Mouse (Mus musculus) forebrain, embryonic 15.5 days (tissue): ENCODE data around the gene Capsl. TPM values are rescaled to one million over a fixed set of nuclear protein-coding genes. Genes with fewer than 3 reads are reported as not detected.

Experiments
- ATAC-seq: fragments of 200-750 bp; cut with Nextera tagmentation; replicated peaks from 2 replicates; pipeline ENCODE4 v1.8.0; 2017; ENCODE audit warnings: mild to moderate bottlenecking, moderate TSS enrichment, moderate library complexity
- H3K27ac ChIP-seq: fragments of 300-500 bp; sonication (generic); replicated peaks from 2 replicates; pipeline ENCODE4 v1.5.1; 2015; ENCODE audit warnings: mild to moderate bottlenecking, inconsistent platforms
- H3K27me3 ChIP-seq: fragments of 300-500 bp; sonication (generic); 2 replicates; pipeline ENCODE4 v1.6.1; 2015; ENCODE audit warnings: inconsistent platforms
- H3K36me3 ChIP-seq: fragments of 300-500 bp; sonication (generic); 2 replicates; pipeline ENCODE4 v1.6.1; 2015; ENCODE audit warnings: mild to moderate bottlenecking, inconsistent platforms
- H3K4me1 ChIP-seq: fragments of 300-500 bp; sonication (generic); 2 replicates; pipeline ENCODE4 v1.6.1; 2015; ENCODE audit warnings: inconsistent platforms
- H3K4me2 ChIP-seq: fragments of 300-500 bp; sonication (generic); replicated peaks from 2 replicates; pipeline ENCODE4 v1.6.1; 2015; ENCODE audit warnings: mild to moderate bottlenecking, inconsistent platforms
- H3K4me3 ChIP-seq: fragments of 300-500 bp; sonication (generic); 2 replicates; pipeline ENCODE4 v1.5.1; 2015; ENCODE audit warnings: mild to moderate bottlenecking, inconsistent platforms
- H3K9ac ChIP-seq: fragments of 300-500 bp; sonication (generic); replicated peaks from 2 replicates; pipeline ENCODE4 v1.6.1; 2015; ENCODE audit warnings: mild to moderate bottlenecking, inconsistent platforms
- H3K9me3 ChIP-seq: fragments of 300-500 bp; sonication (generic); 2 replicates; pipeline ENCODE4 v1.6.1; 2016; ENCODE audit warnings: inconsistent platforms
- WGBS: fragments of 180-500 bp; shearing (Covaris S2); methylation state at CpG from one replicate; pipeline ENCODE4 v1.1.7; 2015; ENCODE audit warnings: mixed read lengths; 5-methylcytosine and 5-hydroxymethylcytosine counted together
- polyA plus RNA-seq: library from polyadenylated mRNA; unstranded; fragments of >200 nt; fragmentation: Nextera tagmentation; extraction: Ambion mirVana; gene quantifications from 2 replicates; pipeline ENCODE4 v1.2.1, GENCODE M21; 2015

Gene Capsl
- 1.7 and 2.7 TPM in 2 replicates for polyA plus RNA-seq

DNA sequence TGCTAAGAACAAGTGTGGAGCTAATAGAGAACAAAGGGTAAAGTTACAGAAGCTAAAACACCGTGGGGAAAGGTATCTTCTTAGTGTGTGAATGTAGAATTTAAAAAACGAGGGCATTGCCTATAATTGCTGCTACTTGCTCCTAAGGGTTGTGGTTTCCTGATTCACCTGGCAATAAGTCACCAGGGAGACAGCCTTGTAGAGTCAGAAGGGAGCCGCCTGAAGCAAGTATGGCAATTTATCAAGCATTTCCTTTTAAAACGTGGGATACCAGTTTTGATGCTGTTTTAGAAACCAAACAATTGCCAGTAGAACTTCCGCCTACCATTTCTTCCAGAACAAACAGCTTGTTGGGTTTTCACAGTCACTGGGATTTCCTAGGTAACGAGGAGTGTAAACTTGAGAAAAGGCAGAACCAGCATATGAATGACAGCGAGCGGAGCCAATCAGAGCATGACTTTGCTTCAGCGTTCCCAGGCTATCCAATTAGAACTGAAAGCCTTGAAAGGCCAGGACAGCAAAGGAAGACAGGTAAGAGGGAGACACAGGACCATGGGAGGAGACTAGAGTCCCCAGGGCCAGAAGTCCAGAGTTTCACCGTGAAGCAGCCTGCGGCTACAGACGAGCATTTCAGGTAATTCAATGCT, at the start of gene Capsl:
TSS of gene Capsl (plus strand) at position 495 of the 647 bp plus-strand sequence.
- Histone ChIP-seq H3K9ac (no peak within 1 kb of the TSS), H3K36me3 (no peaks in the 10 kb centered on the region), H3K4me2 (no peak within 1 kb of the TSS), H3K27me3 (no peaks in the 10 kb centered on the region), H3K27ac (no peak within 1 kb of the TSS), H3K9me3 (no peaks in the 10 kb centered on the region), H3K4me3 (no peak within 1 kb of the TSS), H3K4me1 (no peaks in the 10 kb centered on the region)
- ATAC-seq, result peak; percentile 90
- 50% methylated on average over 12 of the region's 12 CpGs for WGBS

DNA sequence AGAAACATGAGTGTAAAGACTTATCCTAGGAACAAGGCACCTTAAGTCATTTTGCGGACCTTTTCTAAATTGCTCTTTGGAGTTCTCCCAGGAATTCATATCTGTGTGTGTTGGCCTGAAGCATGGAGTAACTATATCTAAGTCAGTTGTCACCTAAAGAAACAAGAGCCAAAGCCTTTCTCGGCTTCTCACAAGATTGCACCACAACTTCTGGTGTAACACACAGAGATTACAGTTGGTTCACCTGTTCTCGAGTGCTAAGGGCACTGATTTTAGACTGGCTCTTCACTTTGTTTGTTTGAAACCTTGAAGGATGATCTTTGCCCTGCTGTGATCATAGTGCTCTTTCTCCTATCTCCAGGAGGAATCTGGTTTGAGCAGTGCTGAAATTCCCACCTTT, 26.4 kb upstream of the Capsl start:
- no peaks in the 10 kb centered on the region for H3K9me3 ChIP-seq
- no peak overlapping the region for H3K27ac ChIP-seq
- no peaks in the 10 kb centered on the region for H3K27me3 ChIP-seq
- no peak overlapping the region for H3K9ac ChIP-seq
- no peaks in the 10 kb centered on the region for H3K4me1 ChIP-seq
- no peaks in the 10 kb centered on the region for H3K36me3 ChIP-seq
- no peak overlapping the region for H3K4me2 ChIP-seq
- no peak overlapping the region for H3K4me3 ChIP-seq
- WGBS, result 96% methylated on average over 3 of the region's 3 CpGs
- no peak for ATAC-seq

DNA sequence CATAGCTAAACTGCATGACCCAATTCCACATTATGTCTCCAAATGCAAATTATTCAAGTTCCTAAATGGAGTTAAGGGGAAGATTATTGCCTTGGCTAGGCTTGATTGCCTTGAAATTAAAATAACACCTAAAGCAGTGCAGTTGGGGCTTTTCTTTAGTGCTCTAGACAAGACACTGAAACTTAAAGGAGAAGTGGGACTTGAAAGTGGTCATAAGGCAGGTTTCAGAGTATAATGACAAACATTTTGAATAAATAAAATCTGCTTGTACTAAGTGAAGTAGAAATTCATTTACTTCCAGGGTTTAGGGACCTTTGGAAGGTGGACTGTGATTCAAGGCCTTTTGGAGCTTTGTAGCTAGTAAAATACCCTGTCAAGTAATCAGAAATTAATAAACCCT, 14.7 kb upstream of the Capsl start:
- no peaks in the 10 kb centered on the region for H3K36me3 ChIP-seq
- no peaks in the 10 kb centered on the region for H3K27me3 ChIP-seq
- H3K4me1 ChIP-seq, result no peaks in the 10 kb centered on the region
- H3K4me2 ChIP-seq, result no peak overlapping the region
- no peak overlapping the region for H3K27ac ChIP-seq
- no peaks in the 10 kb centered on the region for H3K9me3 ChIP-seq
- H3K4me3 ChIP-seq, result no peak overlapping the region
- ATAC-seq, result no peak
- H3K9ac ChIP-seq, result no peak overlapping the region

DNA sequence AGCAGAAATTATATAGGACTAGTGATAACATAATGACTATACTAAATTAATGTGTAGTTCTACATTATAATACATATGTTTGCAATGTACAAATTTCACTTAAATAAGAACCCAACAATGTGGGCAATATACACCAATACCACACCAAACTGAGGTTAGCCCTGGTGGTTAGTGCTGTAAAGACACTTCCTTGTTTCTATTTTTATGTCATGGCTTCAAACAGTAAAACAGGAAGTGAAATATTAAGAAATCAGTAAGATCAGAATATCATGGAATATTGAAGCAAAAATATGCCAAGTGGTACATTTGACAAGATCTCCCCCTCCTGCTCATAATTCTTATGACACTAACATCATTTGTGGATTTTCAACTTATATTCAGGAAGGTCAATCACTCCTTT, 8.0 kb upstream of the Capsl start:
- no peak for ATAC-seq
- no peak overlapping the region for H3K27ac ChIP-seq
- no peak overlapping the region for H3K4me2 ChIP-seq

DNA sequence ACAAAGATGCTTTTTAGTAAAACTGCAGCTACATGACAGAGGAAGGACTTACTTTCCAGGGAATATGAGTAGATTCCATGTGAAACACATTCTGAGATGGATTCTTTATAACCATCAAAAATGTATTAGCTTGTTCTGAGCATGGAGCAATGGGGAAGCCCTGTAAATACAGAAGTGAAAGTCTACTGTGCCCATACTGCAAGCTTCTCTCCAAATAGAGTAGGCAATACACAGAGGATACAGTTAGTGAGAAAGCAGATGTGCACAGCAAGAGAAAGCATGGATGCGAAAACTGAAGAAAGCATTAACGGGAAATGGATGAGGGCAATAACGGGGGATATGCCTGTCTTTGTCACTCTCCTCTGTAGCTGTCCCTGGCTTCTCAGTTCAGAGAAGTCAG, 6.0 kb upstream of the Capsl start:
- H3K36me3 ChIP-seq, result no peaks in the 10 kb centered on the region
- H3K9ac ChIP-seq, result no peak overlapping the region
- H3K4me2 ChIP-seq, result no peak overlapping the region
- H3K4me3 ChIP-seq, result no peak overlapping the region
- no peaks in the 10 kb centered on the region for H3K9me3 ChIP-seq
- no peak overlapping the region for H3K27ac ChIP-seq
- H3K4me1 ChIP-seq, result no peaks in the 10 kb centered on the region
- no peaks in the 10 kb centered on the region for H3K27me3 ChIP-seq
- WGBS, result 89% methylated on average over 3 of the region's 3 CpGs
- no peak for ATAC-seq

More for the DNA sequence above, 8.0 kb upstream of the Capsl start:
- Histone ChIP-seq H3K9me3 (no peaks in the 10 kb centered on the region), H3K4me3 (no peak overlapping the region), H3K36me3 (no peaks in the 10 kb centered on the region), H3K4me1 (no peaks in the 10 kb centered on the region), H3K9ac (no peak overlapping the region), H3K27me3 (no peaks in the 10 kb centered on the region)

DNA sequence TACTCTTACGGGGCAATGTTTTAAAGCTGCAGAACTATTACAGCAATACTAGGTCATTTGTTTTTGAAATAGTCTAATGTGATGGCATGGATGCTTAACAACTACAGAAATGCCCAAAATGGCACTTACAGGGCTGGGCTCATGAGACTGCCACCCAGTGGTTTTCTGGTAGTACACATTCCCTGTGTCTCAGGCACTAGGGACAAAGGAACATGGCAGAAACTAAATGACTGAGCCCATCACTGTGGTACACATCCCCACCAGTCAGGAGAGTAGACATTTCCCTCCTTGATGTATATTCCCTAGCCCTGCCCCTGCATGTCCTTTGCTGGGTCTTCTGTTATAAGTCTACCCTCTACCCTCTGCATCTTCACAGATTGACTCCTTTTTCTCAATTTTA, 16.2 kb downstream of the Capsl start:
- WGBS, result 86% methylated on average over 1 of the region's 1 CpGs
- no peaks in the 10 kb centered on the region for H3K36me3 ChIP-seq
- H3K27ac ChIP-seq, result no peak overlapping the region
- no peaks in the 10 kb centered on the region for H3K9me3 ChIP-seq
- ATAC-seq, result no peak
- H3K4me2 ChIP-seq, result no peak overlapping the region
- no peaks in the 10 kb centered on the region for H3K4me1 ChIP-seq
- H3K4me3 ChIP-seq, result no peak overlapping the region
- H3K9ac ChIP-seq, result no peak overlapping the region
- no peaks in the 10 kb centered on the region for H3K27me3 ChIP-seq

DNA sequence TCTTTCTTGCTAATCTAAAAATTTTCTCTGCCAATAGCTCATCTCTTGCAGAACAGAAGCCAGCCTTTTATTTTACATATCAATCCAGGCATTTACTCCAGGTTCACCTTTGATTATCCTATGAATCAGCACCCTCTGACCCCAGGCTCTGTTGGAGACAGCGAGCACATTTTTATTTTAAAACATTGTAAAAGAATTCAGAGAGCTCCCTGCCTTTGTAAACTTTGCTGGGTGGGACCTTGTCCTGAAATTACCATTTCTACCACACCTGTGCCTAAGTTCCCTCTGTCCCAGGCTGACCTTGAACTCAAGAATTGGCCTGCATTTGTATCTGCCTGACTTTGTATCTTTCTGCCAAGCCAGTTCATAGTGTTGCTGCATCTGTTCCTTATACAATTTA, 17.0 kb downstream of the Capsl start:
- no peak overlapping the region for H3K4me2 ChIP-seq
- H3K27me3 ChIP-seq, result no peaks in the 10 kb centered on the region
- no peaks in the 10 kb centered on the region for H3K36me3 ChIP-seq
- H3K9ac ChIP-seq, result no peak overlapping the region
- no peaks in the 10 kb centered on the region for H3K9me3 ChIP-seq
- no peak overlapping the region for H3K27ac ChIP-seq
- WGBS, result 50% methylated on average over 1 of the region's 1 CpGs
- no peak for ATAC-seq
- H3K4me1 ChIP-seq, result no peaks in the 10 kb centered on the region
- no peak overlapping the region for H3K4me3 ChIP-seq

DNA sequence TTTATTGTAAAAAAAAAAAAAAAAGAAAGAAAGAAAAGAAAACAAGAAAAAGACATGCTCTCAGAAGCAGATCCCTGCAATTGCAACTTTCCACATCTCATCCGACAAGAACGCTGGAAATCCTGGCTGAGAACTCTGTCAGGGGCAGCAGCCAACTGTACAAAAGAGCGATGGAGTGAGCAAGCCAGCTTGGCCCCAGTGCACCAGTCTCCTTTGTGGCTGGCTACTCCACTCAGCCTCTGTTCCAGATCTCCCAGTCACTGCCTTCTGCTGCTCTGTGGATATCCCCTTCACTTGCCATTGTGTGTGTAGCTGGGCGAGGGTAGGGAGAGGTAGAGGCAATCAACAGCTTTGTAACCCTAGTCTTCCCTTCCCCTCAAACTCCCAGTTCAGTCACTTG, 18.4 kb downstream of the Capsl start:
- Histone ChIP-seq H3K27ac (no peak overlapping the region), H3K36me3 (no peaks in the 10 kb centered on the region), H3K4me1 (no peaks in the 10 kb centered on the region), H3K27me3 (no peaks in the 10 kb centered on the region), H3K9me3 (no peaks in the 10 kb centered on the region), H3K4me3 (no peak overlapping the region), H3K4me2 (no peak overlapping the region), H3K9ac (no peak overlapping the region)
- ATAC-seq, result no peak
- 72% methylated on average over 4 of the region's 4 CpGs for WGBS

DNA sequence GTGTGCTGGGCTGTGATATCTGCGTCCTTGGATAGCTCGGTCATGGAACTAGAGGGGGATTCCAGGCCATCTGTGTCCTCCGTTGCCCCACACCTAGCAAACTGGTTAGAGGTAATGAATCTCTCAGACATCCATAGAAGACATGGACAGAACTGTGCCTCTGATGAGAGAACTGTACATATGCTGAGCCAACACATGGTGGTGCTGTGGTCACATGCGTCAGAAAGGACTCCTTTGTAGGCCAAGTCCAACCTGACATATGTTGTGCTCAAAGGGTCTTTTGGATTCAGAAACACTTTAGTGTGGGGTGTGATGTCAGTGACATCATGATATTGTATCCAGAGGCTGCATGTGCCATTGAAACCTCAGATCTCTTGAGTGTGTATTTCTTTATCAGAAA, 19.4 kb downstream of the Capsl start:
- no peaks in the 10 kb centered on the region for H3K27me3 ChIP-seq
- H3K9me3 ChIP-seq, result no peaks in the 10 kb centered on the region
- no peak overlapping the region for H3K4me2 ChIP-seq
- no peaks in the 10 kb centered on the region for H3K36me3 ChIP-seq
- no peak overlapping the region for H3K4me3 ChIP-seq
- 74% methylated on average over 4 of the region's 4 CpGs for WGBS
- no peak overlapping the region for H3K9ac ChIP-seq
- peak; percentile 93 for ATAC-seq
- H3K27ac ChIP-seq, result no peak overlapping the region
- H3K4me1 ChIP-seq, result no peaks in the 10 kb centered on the region

DNA sequence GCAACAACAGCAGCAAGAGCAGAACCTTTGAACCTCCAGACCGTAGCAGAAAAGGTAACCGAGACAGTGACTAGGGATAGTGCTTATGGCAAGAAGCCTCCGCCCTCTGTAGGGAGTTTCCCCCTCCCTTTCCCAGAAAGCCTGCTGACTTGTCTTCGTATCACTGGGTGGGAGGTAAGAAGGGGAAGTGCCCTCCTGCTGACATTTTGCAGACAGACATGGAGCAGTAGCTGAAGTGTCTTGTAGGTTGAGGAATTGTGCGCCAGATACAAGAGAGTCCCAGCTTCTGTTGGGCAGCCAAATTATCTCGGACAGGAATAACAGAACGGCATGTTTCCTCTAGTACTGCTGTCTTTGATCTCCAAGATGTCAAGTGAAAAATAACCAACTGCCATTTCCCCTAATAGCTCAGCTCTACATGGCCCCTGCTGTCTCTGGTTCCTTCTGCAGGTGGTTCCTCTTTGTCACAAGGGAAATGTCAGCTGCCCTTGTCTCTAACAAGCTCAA, 27.7 kb downstream of the Capsl start:
- WGBS, result 80% methylated on average over 7 of the region's 7 CpGs
- H3K4me2 ChIP-seq, result no peak overlapping the region
- H3K9ac ChIP-seq, result no peak overlapping the region
- H3K36me3 ChIP-seq, result no peaks in the 10 kb centered on the region
- H3K27me3 ChIP-seq, result no peaks in the 10 kb centered on the region
- no peak overlapping the region for H3K4me3 ChIP-seq
- no peak for ATAC-seq
- no peak overlapping the region for H3K27ac ChIP-seq
- H3K9me3 ChIP-seq, result no peaks in the 10 kb centered on the region
- no peaks in the 10 kb centered on the region for H3K4me1 ChIP-seq

DNA sequence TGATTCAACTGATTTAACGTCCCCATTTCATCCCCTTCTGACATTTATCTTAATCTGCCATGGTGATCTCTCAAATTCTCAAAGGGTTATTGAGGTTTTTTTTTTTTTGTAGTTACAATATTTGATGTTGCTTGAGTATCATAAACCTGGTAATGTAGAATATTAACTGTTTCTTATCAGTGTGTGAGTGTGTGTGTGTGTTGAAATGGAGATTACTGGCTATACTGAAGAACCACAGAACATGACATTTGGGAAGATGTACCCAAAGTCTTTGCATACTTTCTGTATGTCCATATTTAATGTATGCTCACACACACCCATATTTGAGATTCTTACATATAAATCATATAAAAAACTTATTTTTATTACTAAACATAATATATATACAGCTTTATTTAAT, 28.2 kb downstream of the Capsl start:
- no peaks in the 10 kb centered on the region for H3K9me3 ChIP-seq
- H3K9ac ChIP-seq, result no peak overlapping the region
- 57% methylated on average over 1 of the region's 1 CpGs for WGBS
- no peaks in the 10 kb centered on the region for H3K4me1 ChIP-seq
- no peak for ATAC-seq
- no peak overlapping the region for H3K4me3 ChIP-seq
- H3K27ac ChIP-seq, result no peak overlapping the region
- H3K27me3 ChIP-seq, result no peaks in the 10 kb centered on the region
- no peaks in the 10 kb centered on the region for H3K36me3 ChIP-seq
- no peak overlapping the region for H3K4me2 ChIP-seq

DNA sequence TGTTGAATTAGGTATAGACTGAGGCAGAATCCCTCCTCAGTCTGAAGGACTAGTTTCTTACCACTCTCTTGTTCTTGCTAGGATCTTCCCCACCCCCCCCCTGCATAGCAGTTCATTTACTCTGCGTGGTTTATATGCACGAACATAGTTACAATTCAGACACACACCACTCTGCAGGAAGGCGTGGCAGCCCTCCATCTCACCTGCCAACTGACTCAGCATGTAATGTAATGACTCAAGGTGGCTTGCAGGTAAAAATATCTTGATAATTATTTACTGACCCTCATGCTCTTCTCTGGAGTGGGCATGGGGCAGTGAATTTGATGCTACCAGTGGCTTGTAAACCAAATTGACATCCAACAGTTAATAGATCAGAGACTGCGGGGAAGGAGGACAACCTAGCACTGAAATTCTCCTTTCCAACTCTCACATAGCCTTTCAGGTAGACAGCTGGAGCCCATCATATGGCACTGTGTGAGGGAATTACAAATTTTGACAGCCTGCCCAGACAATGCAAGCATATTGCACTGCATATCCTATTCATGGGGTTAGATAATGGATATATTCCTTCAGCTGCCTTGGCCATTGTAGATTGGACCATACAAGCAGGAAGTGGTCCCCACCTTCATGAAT, 35.3 kb downstream of the Capsl start:
- H3K27me3 ChIP-seq, result no peaks in the 10 kb centered on the region
- no peak overlapping the region for H3K4me3 ChIP-seq
- H3K36me3 ChIP-seq, result no peaks in the 10 kb centered on the region
- 92% methylated on average over 4 of the region's 4 CpGs for WGBS
- H3K9me3 ChIP-seq, result no peaks in the 10 kb centered on the region
- H3K9ac ChIP-seq, result no peak overlapping the region
- H3K4me2 ChIP-seq, result no peak overlapping the region
- no peak overlapping the region for H3K27ac ChIP-seq
- ATAC-seq, result no peak
- no peaks in the 10 kb centered on the region for H3K4me1 ChIP-seq

DNA sequence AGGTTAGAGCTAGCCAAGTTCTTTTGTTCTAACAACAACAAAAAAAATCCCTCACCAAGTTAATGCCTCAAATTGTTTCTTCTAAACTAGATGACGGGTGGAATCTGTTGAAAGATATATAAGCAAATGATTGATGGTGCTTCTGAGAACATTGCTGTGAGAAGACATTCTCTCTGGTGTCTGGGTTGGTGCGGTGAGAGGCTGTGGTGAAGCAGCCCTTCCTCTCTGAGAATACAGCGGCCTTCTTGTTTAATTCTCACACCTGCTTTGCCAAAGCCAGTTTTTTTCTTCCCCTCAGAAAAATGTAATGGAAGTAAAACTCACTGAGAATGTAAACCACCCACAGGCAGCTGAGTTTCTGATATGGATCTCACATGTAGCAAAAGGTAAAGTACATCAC, 36.3 kb downstream of the Capsl start:
- no peak overlapping the region for H3K9ac ChIP-seq
- H3K4me1 ChIP-seq, result no peaks in the 10 kb centered on the region
- ATAC-seq, result no peak
- no peaks in the 10 kb centered on the region for H3K9me3 ChIP-seq
- WGBS, result 70% methylated on average over 3 of the region's 3 CpGs
- no peaks in the 10 kb centered on the region for H3K36me3 ChIP-seq
- no peak overlapping the region for H3K4me3 ChIP-seq
- no peak overlapping the region for H3K4me2 ChIP-seq
- H3K27ac ChIP-seq, result no peak overlapping the region
- H3K27me3 ChIP-seq, result no peaks in the 10 kb centered on the region
